Mouse (Mus musculus): ENCODE data around the gene Hs3st4. TPM values are rescaled to one million over a fixed set of nuclear protein-coding genes. Genes with fewer than 3 reads are reported as not detected.

Gene Hs3st4
- total and polyA plus RNA-seq, 3 experiments, result 0.07 TPM; not detected in 2

- no peak for DNase-seq
These were observed 364.7 kb downstream of the Hs3st4 start for GRCm38 (mm10) chr7:124347218-124348017.

GRCm38 (mm10) chr7:124354035-124354434 lies 371.4 kb downstream of the Hs3st4 start:
- no peak for DNase-seq

- DNase-seq, result no peak
These were observed 375.4 kb downstream of the Hs3st4 start for GRCm38 (mm10) chr7:124358068-124358467.

GRCm38 (mm10) chr7:124359836-124360235 lies 377.2 kb downstream of the Hs3st4 start:
- no peak for DNase-seq

- DNase-seq, result no peak
These were observed 389.6 kb downstream of the Hs3st4 start for GRCm38 (mm10) chr7:124372297-124372696.

- DNase-seq, result no peak
These were observed 390.0 kb downstream of the Hs3st4 start for GRCm38 (mm10) chr7:124372697-124373096.

GRCm38 (mm10) chr7:124383489-124383888 lies 400.8 kb downstream of the Hs3st4 start:
- no peak for DNase-seq

- DNase-seq, result no peak
These were observed 416.5 kb downstream of the Hs3st4 start for GRCm38 (mm10) chr7:124399184-124399583.

GRCm38 (mm10) chr7:124426951-124427350 lies 444.3 kb downstream of the Hs3st4 start:
- no peak for DNase-seq
